Mouse (Mus musculus): ENCODE measurements around the gene Ndufs2.

DNA sequence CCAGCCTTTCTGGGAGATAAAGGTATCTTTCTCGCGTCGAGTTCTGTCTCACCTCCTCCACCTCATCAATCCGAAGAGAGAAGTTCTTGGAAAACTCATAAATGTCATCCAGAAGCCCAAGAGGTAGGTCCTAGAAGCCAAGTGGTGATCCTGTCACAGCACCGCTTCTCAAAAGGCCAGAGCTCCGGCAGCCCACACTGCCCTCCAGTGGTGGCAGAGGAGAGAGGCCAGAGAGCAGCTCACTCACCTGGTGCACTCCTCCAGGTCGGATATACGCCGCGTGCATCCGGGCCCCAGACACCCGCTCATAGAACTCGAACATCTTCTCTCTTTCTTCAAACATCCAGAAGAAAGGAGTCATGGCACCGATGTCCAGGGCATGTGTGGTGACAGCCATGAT, 12.7 kb downstream of the Ndufs2 start:
- TF ChIP-seq CTCF (IDR thresholded peaks at IDR 0.05) (peak; percentile 91), EP300 (IDR thresholded peaks at IDR 0.05) (no peak)
